Mouse (Mus musculus): ENCODE measurements around the gene Bag2.

DNA sequence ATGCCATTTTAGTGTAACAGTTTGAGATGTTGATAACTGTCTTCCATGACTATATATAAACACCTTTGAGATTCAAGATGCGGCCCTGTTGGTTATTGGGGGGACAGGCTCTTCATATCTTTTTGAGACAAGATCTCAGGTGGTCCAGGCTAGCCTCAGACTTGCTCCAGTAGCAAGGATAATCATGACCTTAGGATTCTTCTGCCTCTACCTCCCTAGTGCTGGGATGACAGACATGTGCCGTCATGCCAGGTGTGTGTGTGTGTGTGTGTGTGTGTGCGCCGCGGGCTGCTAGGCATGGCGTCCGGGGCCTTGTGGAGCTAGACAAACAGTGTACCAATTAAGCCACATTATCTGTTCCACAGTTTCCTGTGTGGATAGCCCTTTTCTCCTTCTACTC lies 36.6 kb downstream of the Bag2 start:
- TF ChIP-seq CTCF (IDR thresholded peaks at IDR 0.05; ENCODE audit: control insufficient read depth, insufficient read depth, low read length) (no peak), POLR2A (IDR thresholded peaks at IDR 0.05; ENCODE audit: borderline replicate concordance, control insufficient read depth, low read depth, low read length) (no peak)
